Mouse (Mus musculus) ES-E14 (cell line): ENCODE measurements around the gene Syna. TPM values are rescaled to one million over a fixed set of nuclear protein-coding genes. Genes with fewer than 3 reads are reported as not detected.
A peak's percentile ranks its signal among the peaks of the same experiment; 100 is the strongest.

Experiments used
- DNase-seq: peaks from one replicate; pipeline ENCODE4 v3.0.0-alpha.2; 2013; ENCODE audit warnings: low read depth, low spot score
- H3K27ac ChIP-seq: 2 replicates; pipeline ENCODE4 v1.5.1; 2012; ENCODE audit warnings: low read depth, mild to moderate bottlenecking, low read length, moderate library complexity, mixed read lengths; ENCODE audit not compliant: poor library complexity, insufficient read depth, severe bottlenecking
- H3K36me3 ChIP-seq: 2 replicates; pipeline ENCODE4 v1.6.1; 2012; ENCODE audit warnings: mild to moderate bottlenecking, low read length, moderate library complexity, mixed read lengths; ENCODE audit not compliant: control insufficient read depth, poor library complexity, insufficient read depth, severe bottlenecking
- H3K4me1 ChIP-seq, 2 experiments: fragments of 150-350 bp in 1 of 2; sonication (generic) in 1 of 2; 2 replicates each; pipeline ENCODE4 v1.6.1; 2012; ENCODE audit warnings: low read length in 2 of 2, mild to moderate bottlenecking in 1 of 2, mixed read lengths in 1 of 2; ENCODE audit not compliant: control insufficient read depth in 2 of 2, insufficient read depth in 2 of 2, poor library complexity in 1 of 2
- H3K4me3 ChIP-seq, 2 experiments: fragments of 150-350 bp in 1 of 2; sonication (generic) in 1 of 2; 2 replicates each; pipeline ENCODE4 v1.5.1; 2012; ENCODE audit warnings: low read length in 2 of 2, low read depth in 1 of 2, mild to moderate bottlenecking in 1 of 2, mixed read lengths in 1 of 2; ENCODE audit not compliant: insufficient read depth in 1 of 2, poor library complexity in 1 of 2, severe bottlenecking in 1 of 2
- H3K9ac ChIP-seq: 2 replicates; pipeline ENCODE4 v1.6.1; 2012; ENCODE audit warnings: low read depth, mild to moderate bottlenecking, low read length, mixed read lengths; ENCODE audit not compliant: poor library complexity, insufficient read depth, severe bottlenecking
- H3K9me3 ChIP-seq: fragments of 150-350 bp; sonication (generic); 2 replicates; pipeline ENCODE4 v1.6.1; 2012; ENCODE audit warnings: low read depth, mild to moderate bottlenecking, low read length; ENCODE audit not compliant: control insufficient read depth, insufficient read depth
- CHD2 ChIP-seq: IDR thresholded peaks from 2 replicates; pipeline ENCODE4 v1.6.1; 2014; ENCODE audit warnings: mild to moderate bottlenecking, low read depth, low read length, inconsistent platforms
- HCFC1 ChIP-seq: IDR thresholded peaks from 2 replicates; pipeline ENCODE4 v1.6.1; 2012; ENCODE audit warnings: low read length, inconsistent platforms, borderline replicate concordance; ENCODE audit not compliant: insufficient read depth
- MAFK ChIP-seq: IDR thresholded peaks from 2 replicates; pipeline ENCODE4 v1.6.1; 2014; ENCODE audit warnings: mild to moderate bottlenecking, low read depth, low read length, inconsistent platforms; ENCODE audit not compliant: insufficient read depth
- ZC3H11A ChIP-seq: IDR thresholded peaks from 2 replicates; pipeline ENCODE4 v1.6.1; 2012; ENCODE audit warnings: low read depth, mild to moderate bottlenecking, inconsistent platforms, low read length, borderline replicate concordance
- ZNF384 ChIP-seq: IDR thresholded peaks from 2 replicates; pipeline ENCODE4 v1.6.1; 2012; ENCODE audit warnings: low read depth, low read length, inconsistent platforms
- in situ Hi-C, 2 experiments: fragments of 600-800 bp; cut with MboI; formaldehyde crosslinking; loops; one replicate each; pipeline ENCODE4 v1.15.1; 2025; ENCODE audit warnings: low sequenced_read_pairs in 2 of 2, inconsistent platforms in 1 of 2; ENCODE audit not compliant: unreplicated experiment in 2 of 2
- total RNA-seq: library from RNA; depleted of rRNA; stranded (reverse); fragments of 300-350 nt; gene quantifications from 2 replicates; pipeline ENCODE4 v1.2.3, GENCODE M21; 2012

Syna gene
- total RNA-seq, 1 experiment: 0.18 TPM

DNA sequence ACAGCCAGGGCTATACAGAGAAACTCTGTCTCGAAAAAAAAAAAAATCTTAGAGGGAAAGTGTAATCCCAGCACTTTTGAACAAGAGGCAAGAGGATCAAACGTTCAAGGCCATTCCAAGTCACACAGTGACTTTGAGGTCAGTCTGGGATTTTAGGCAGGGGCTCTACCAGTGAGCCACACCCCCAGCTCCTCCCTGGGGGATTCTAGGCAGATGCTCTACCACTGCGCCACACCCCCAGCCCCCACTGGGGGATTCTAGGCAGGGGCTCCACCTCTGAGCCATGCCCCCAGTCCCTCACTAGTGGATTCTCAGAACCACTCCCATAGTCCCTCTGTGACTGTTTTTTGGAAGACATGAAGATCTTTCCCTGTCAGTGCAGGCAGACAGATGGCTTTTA lies 19.2 kb upstream of the Syna start:
- no peak overlapping the region for H3K27ac ChIP-seq
- no peak for DNase-seq
- H3K9me3 ChIP-seq: no peaks in the 10 kb centered on the region
- peaks cover 0 to 2% of the 10 kb centered on the region in 2 experiments; a peak in 1 of 4 replicates for H3K4me1 ChIP-seq
- in situ Hi-C loops: no loop called here
- H3K4me3 ChIP-seq: no peak overlapping the region
- 0 out of 2 replicates have a peak, but pooled peaks have one; percentile 17 for TF ChIP-seq ZNF384
- no peak for TF ChIP-seq MAFK
- TF ChIP-seq ZC3H11A: no peak
- H3K9ac ChIP-seq: no peak overlapping the region
- H3K36me3 ChIP-seq: no peaks in the 10 kb centered on the region

GRCm38 (mm10) chr5:134577534-134577933 lies 17.6 kb upstream of the Syna start:
- in situ Hi-C loops: no loop called here
- TF ChIP-seq ZC3H11A (no peak), ZNF384 (no peak)
- Histone ChIP-seq H3K4me1 (peaks cover 0 to 4% of the 10 kb centered on the region in 2 experiments; a peak in 2 of 4 replicates), H3K27ac (no peak overlapping the region), H3K9ac (no peak overlapping the region), H3K4me3 (no peak overlapping the region), H3K9me3 (no peaks in the 10 kb centered on the region), H3K36me3 (no peaks in the 10 kb centered on the region)
- no peak for DNase-seq

- no peaks in the 10 kb centered on the region for H3K9me3 ChIP-seq
- no peak overlapping the region for H3K9ac ChIP-seq
- in situ Hi-C loops: no loop called here
- TF ChIP-seq CHD2 (no peak), ZNF384 (no peak), ZC3H11A (0 out of 2 replicates have a peak, but pooled peaks have one; percentile 22)
- H3K27ac ChIP-seq: no peak overlapping the region
- H3K4me1 ChIP-seq: peaks cover 0 to 7% of the 10 kb centered on the region in 2 experiments; a peak in 2 of 4 replicates
- DNase-seq: no peak
- H3K4me3 ChIP-seq: no peak overlapping the region
- H3K36me3 ChIP-seq: no peaks in the 10 kb centered on the region
These were observed 16.7 kb upstream of the Syna start for GRCm38 (mm10) chr5:134576517-134577220.

- in situ Hi-C loops: no loop called here
These were observed 15.9 kb upstream of the Syna start for GRCm38 (mm10) chr5:134575833-134576232.

GRCm38 (mm10) chr5:134572508-134573214 lies 12.7 kb upstream of the Syna start:
- no peak overlapping the region for H3K9ac ChIP-seq
- no peak for DNase-seq
- no peak for TF ChIP-seq ZC3H11A
- TF ChIP-seq CHD2: no peak
- no peak for TF ChIP-seq MAFK
- no peak for TF ChIP-seq ZNF384
- in situ Hi-C loops: no loop called here
- no peak overlapping the region for H3K27ac ChIP-seq
- H3K4me3 ChIP-seq: no peak overlapping the region
- peaks cover 3 to 21% of the 10 kb centered on the region in 2 experiments; a peak in 3 of 4 replicates for H3K4me1 ChIP-seq
- no peaks in the 10 kb centered on the region for H3K36me3 ChIP-seq
- H3K9me3 ChIP-seq: no peaks in the 10 kb centered on the region

More at GRCm38 (mm10) chr5:134575833-134576232, 15.9 kb upstream of the Syna start:
- DNase-seq: no peak
- peaks cover 0 to 7% of the 10 kb centered on the region in 2 experiments; a peak in 2 of 4 replicates for H3K4me1 ChIP-seq
- H3K9me3 ChIP-seq: no peaks in the 10 kb centered on the region
- TF ChIP-seq HCFC1 (no peak), ZNF384 (no peak), MAFK (no peak), ZC3H11A (no peak), CHD2 (no peak)
- no peak overlapping the region for H3K4me3 ChIP-seq
- H3K36me3 ChIP-seq: no peaks in the 10 kb centered on the region
- H3K27ac ChIP-seq: no peak overlapping the region
- H3K9ac ChIP-seq: no peak overlapping the region
